Mouse (Mus musculus) CH12.LX (cell line): ENCODE data around the gene 6330409D20Rik. TPM values are rescaled to one million over a fixed set of nuclear protein-coding genes. Genes with fewer than 3 reads are reported as not detected.

Source experiments
- DNase-seq: peaks from one replicate; pipeline ENCODE4 v3.0.0-alpha.2; 2013; ENCODE audit errors: extremely low read depth
- H3K27ac ChIP-seq: 2 replicates; pipeline ENCODE4 v1.5.1; 2012; ENCODE audit warnings: low read depth, mild to moderate bottlenecking, control low read depth, moderate library complexity; ENCODE audit not compliant: insufficient read depth
- H3K27me3 ChIP-seq: replicated peaks from 2 replicates; pipeline ENCODE3; 2012; ENCODE audit warnings: inconsistent platforms
- H3K36me3 ChIP-seq, 2 experiments: replicated peaks in 1 of 2; 2 replicates each; pipeline versions ENCODE3 to v1.6.1; 2012; ENCODE audit warnings: inconsistent platforms in 1 of 2, low read length in 1 of 2, mild to moderate bottlenecking in 1 of 2, mixed read lengths in 1 of 2, moderate library complexity in 1 of 2; ENCODE audit not compliant: control insufficient read depth in 1 of 2, insufficient read depth in 1 of 2
- H3K4me1 ChIP-seq, 2 experiments: 2 replicates each; pipeline ENCODE4 v1.6.1; 2012; ENCODE audit warnings: inconsistent platforms in 1 of 2, moderate library complexity in 1 of 2; ENCODE audit not compliant: insufficient read depth in 2 of 2, control insufficient read depth in 1 of 2
- H3K4me2 ChIP-seq: 2 replicates; pipeline ENCODE4 v1.6.1; 2012; ENCODE audit warnings: low read depth, mild to moderate bottlenecking, control low read depth; ENCODE audit not compliant: poor library complexity, insufficient read depth, severe bottlenecking
- H3K4me3 ChIP-seq, 3 experiments: fragments of 150-350 bp in 1 of 3; sonication (generic) in 1 of 3; replicated peaks in 1 of 3; 2 replicates each; pipeline versions ENCODE3 to v1.5.1; 2011 to 2012; ENCODE audit warnings: low read depth in 2 of 3, low read length in 2 of 3, mild to moderate bottlenecking in 2 of 3, moderate library complexity in 2 of 3, control low read depth in 1 of 3, improper control_type of control experiment in 1 of 3, inconsistent platforms in 1 of 3, mixed read lengths in 1 of 3; ENCODE audit not compliant: poor library complexity in 1 of 3
- H3K79me2 ChIP-seq: replicated peaks from 2 replicates; pipeline ENCODE4 v1.6.1; 2012; ENCODE audit warnings: mild to moderate bottlenecking, moderate library complexity; ENCODE audit not compliant: control insufficient read depth, poor library complexity, insufficient read depth, severe bottlenecking; ENCODE audit errors: extremely low read depth
- H3K9ac ChIP-seq: 2 replicates; pipeline ENCODE4 v1.6.1; 2012; ENCODE audit warnings: low read depth, mild to moderate bottlenecking, control low read depth, moderate library complexity; ENCODE audit not compliant: insufficient read depth
- H3K9me3 ChIP-seq: replicated peaks from 2 replicates; pipeline ENCODE3; 2012; ENCODE audit warnings: low read length, inconsistent platforms, mixed read lengths
- BHLHE40 ChIP-seq: IDR thresholded peaks from 2 replicates; pipeline ENCODE4 v1.6.1; 2011; ENCODE audit warnings: mild to moderate bottlenecking, low read depth, low read length, improper control_type of control experiment
- CHD1 ChIP-seq: IDR thresholded peaks from 2 replicates; pipeline ENCODE4 v1.6.1; 2012; ENCODE audit warnings: low read depth, low read length, improper control_type of control experiment, inconsistent platforms
- CHD2 ChIP-seq: IDR thresholded peaks from 2 replicates; pipeline ENCODE4 v1.6.1; 2011; ENCODE audit warnings: low read length, improper control_type of control experiment
- CTCF ChIP-seq, 2 experiments: IDR thresholded peaks in 1 of 2; conservative IDR thresholded peaks in 1 of 2; 2 replicates each; pipeline ENCODE4 v1.5.1; 2011 to 2012; ENCODE audit warnings: low read depth in 2 of 2, low read length in 2 of 2, improper control_type of control experiment in 1 of 2, inconsistent platforms in 1 of 2, mild to moderate bottlenecking in 1 of 2, moderate library complexity in 1 of 2
- E2F4 ChIP-seq: IDR thresholded peaks from 2 replicates; pipeline ENCODE4 v1.6.1; 2011; ENCODE audit warnings: low read depth, low read length, improper control_type of control experiment; ENCODE audit not compliant: insufficient replicate concordance
- ELF1 ChIP-seq: IDR thresholded peaks from 2 replicates; pipeline ENCODE4 v1.6.1; 2014; ENCODE audit warnings: low read depth, mild to moderate bottlenecking, inconsistent platforms, low read length, improper control_type of control experiment
- EP300 ChIP-seq: IDR thresholded peaks from 2 replicates; pipeline ENCODE4 v1.6.1; 2011; ENCODE audit warnings: low read length, improper control_type of control experiment
- ETS1 ChIP-seq: conservative IDR thresholded peaks from 2 replicates; pipeline ENCODE4 v1.6.1; 2012; ENCODE audit warnings: low read depth, mild to moderate bottlenecking, inconsistent platforms, low read length, improper control_type of control experiment, moderate library complexity
- GABPA ChIP-seq: IDR thresholded peaks from 2 replicates; pipeline ENCODE4 v1.6.1; 2012; ENCODE audit warnings: low read depth, low read length, improper control_type of control experiment, inconsistent platforms; ENCODE audit not compliant: insufficient replicate concordance
- HCFC1 ChIP-seq: IDR thresholded peaks from 2 replicates; pipeline ENCODE4 v1.6.1; 2012; ENCODE audit warnings: low read depth, mild to moderate bottlenecking, inconsistent platforms, low read length, improper control_type of control experiment
- IRF4 ChIP-seq: IDR thresholded peaks from 2 replicates; pipeline ENCODE4 v1.6.1; 2014; ENCODE audit warnings: low read depth, mild to moderate bottlenecking, inconsistent platforms, low read length, improper control_type of control experiment
- JUN ChIP-seq: IDR thresholded peaks from 2 replicates; pipeline ENCODE4 v1.6.1; 2011; ENCODE audit warnings: low read depth, mild to moderate bottlenecking, low read length, improper control_type of control experiment, moderate library complexity; ENCODE audit not compliant: insufficient read depth
- JUND ChIP-seq: conservative IDR thresholded peaks from 2 replicates; pipeline ENCODE4 v1.6.1; 2011; ENCODE audit warnings: low read depth, low read length, improper control_type of control experiment
- KAT2A ChIP-seq: IDR thresholded peaks from 2 replicates; pipeline ENCODE4 v1.6.1; 2012; ENCODE audit warnings: low read length, improper control_type of control experiment, inconsistent platforms; ENCODE audit not compliant: insufficient replicate concordance
- MAFK ChIP-seq: IDR thresholded peaks from 2 replicates; pipeline ENCODE4 v1.6.1; 2011; ENCODE audit warnings: low read length, improper control_type of control experiment; ENCODE audit not compliant: insufficient replicate concordance
- MAX ChIP-seq: IDR thresholded peaks from 2 replicates; pipeline ENCODE4 v1.6.1; 2011; ENCODE audit warnings: low read length, improper control_type of control experiment
- MAZ ChIP-seq: IDR thresholded peaks from 2 replicates; pipeline ENCODE4 v1.6.1; 2012; ENCODE audit warnings: low read depth, mild to moderate bottlenecking, inconsistent platforms, low read length, improper control_type of control experiment, moderate library complexity
- MEF2A ChIP-seq: IDR thresholded peaks from 2 replicates; pipeline ENCODE4 v1.6.1; 2014; ENCODE audit warnings: low read depth, mild to moderate bottlenecking, inconsistent platforms, low read length, improper control_type of control experiment, borderline replicate concordance
- MXI1 ChIP-seq: IDR thresholded peaks from 2 replicates; pipeline ENCODE4 v1.6.1; 2011; ENCODE audit warnings: mild to moderate bottlenecking, low read depth, low read length, improper control_type of control experiment
- MYC ChIP-seq: IDR thresholded peaks from 2 replicates; pipeline ENCODE4 v1.6.1; 2011; ENCODE audit warnings: low read depth, mild to moderate bottlenecking, improper control_type of control experiment, low read length
- NELFE ChIP-seq: IDR thresholded peaks from 2 replicates; pipeline ENCODE4 v1.6.1; 2011; ENCODE audit warnings: low read depth, low read length, improper control_type of control experiment
- NRF1 ChIP-seq: IDR thresholded peaks from 2 replicates; pipeline ENCODE4 v1.6.1; 2014; ENCODE audit warnings: low read depth, mild to moderate bottlenecking, inconsistent platforms, low read length, improper control_type of control experiment, moderate library complexity
- PAX5 ChIP-seq: IDR thresholded peaks from 2 replicates; pipeline ENCODE4 v1.6.1; 2012; ENCODE audit warnings: low read length, inconsistent platforms, mixed read lengths
- POLR2A ChIP-seq: IDR thresholded peaks from 2 replicates; pipeline ENCODE4 v1.6.1; 2011; ENCODE audit warnings: low read depth, mild to moderate bottlenecking, improper control_type of control experiment, low read length
- POLR2AphosphoS2 ChIP-seq: IDR thresholded peaks from 2 replicates; pipeline ENCODE4 v1.6.1; 2011; ENCODE audit warnings: low read depth, low read length, improper control_type of control experiment
- RAD21 ChIP-seq: IDR thresholded peaks from 2 replicates; pipeline ENCODE4 v1.6.1; 2011; ENCODE audit warnings: low read depth, mild to moderate bottlenecking, low read length, improper control_type of control experiment, moderate library complexity
- RCOR1 ChIP-seq: conservative IDR thresholded peaks from 2 replicates; pipeline ENCODE4 v1.6.1; 2012; ENCODE audit warnings: low read depth, mild to moderate bottlenecking, inconsistent platforms, low read length, improper control_type of control experiment
- SIN3A ChIP-seq: IDR thresholded peaks from 2 replicates; pipeline ENCODE4 v1.6.1; 2012; ENCODE audit warnings: low read length, improper control_type of control experiment, inconsistent platforms
- SMC3 ChIP-seq: IDR thresholded peaks from 2 replicates; pipeline ENCODE4 v1.6.1; 2011; ENCODE audit warnings: low read depth, low read length, improper control_type of control experiment
- TBP ChIP-seq: conservative IDR thresholded peaks from 2 replicates; pipeline ENCODE4 v1.6.1; 2011; ENCODE audit warnings: low read depth, low read length, improper control_type of control experiment
- TCF12 ChIP-seq: IDR thresholded peaks from 2 replicates; pipeline ENCODE4 v1.6.1; 2014; ENCODE audit warnings: low read depth, mild to moderate bottlenecking, inconsistent platforms, low read length, improper control_type of control experiment
- UBTF ChIP-seq: IDR thresholded peaks from 2 replicates; pipeline ENCODE4 v1.6.1; 2012; ENCODE audit warnings: low read depth, mild to moderate bottlenecking, inconsistent platforms, low read length, improper control_type of control experiment, moderate library complexity
- USF1 ChIP-seq: IDR thresholded peaks from 2 replicates; pipeline ENCODE4 v1.6.1; 2014; ENCODE audit warnings: low read depth, mild to moderate bottlenecking, inconsistent platforms, low read length, improper control_type of control experiment
- USF2 ChIP-seq: conservative IDR thresholded peaks from 2 replicates; pipeline ENCODE4 v1.6.1; 2011; ENCODE audit warnings: low read depth, low read length, improper control_type of control experiment
- ZC3H11A ChIP-seq: IDR thresholded peaks from 2 replicates; pipeline ENCODE4 v1.6.1; 2012; ENCODE audit warnings: low read depth, mild to moderate bottlenecking, inconsistent platforms, low read length, improper control_type of control experiment
- ZKSCAN1 ChIP-seq: IDR thresholded peaks from 2 replicates; pipeline ENCODE4 v1.6.1; 2012; ENCODE audit warnings: low read depth, inconsistent platforms, low read length, improper control_type of control experiment, borderline replicate concordance
- ZMIZ1 ChIP-seq: IDR thresholded peaks from 2 replicates; pipeline ENCODE4 v1.6.1; 2012; ENCODE audit warnings: low read depth, mild to moderate bottlenecking, inconsistent platforms, low read length, improper control_type of control experiment
- ZNF384 ChIP-seq: IDR thresholded peaks from 2 replicates; pipeline ENCODE4 v1.6.1; 2012; ENCODE audit warnings: low read depth, low read length, improper control_type of control experiment, inconsistent platforms
- dilution Hi-C: fragments of 300-500 bp; cut with MboI; formaldehyde crosslinking; loops from 2 replicates; pipeline ENCODE4 v1.14.3; 2020; ENCODE audit warnings: low sequenced_read_pairs; ENCODE audit not compliant: extremely low pct_unique_long_range_greater_than_20kb, extremely low pct_ligation_motif_present
- in situ Hi-C: fragments of 300-500 bp; cut with MboI; formaldehyde crosslinking; loops from 3 replicates; pipeline ENCODE4 v1.14.3; 2019; ENCODE audit warnings: low sequenced_read_pairs, low pct_ligation_motif_present, low pct_unique_long_range_greater_than_20kb, mixed read lengths
- polyA plus RNA-seq: library from polyadenylated mRNA; unstranded; fragments of >175 nt; gene quantifications from 2 replicates; pipeline ENCODE4 v1.2.1, GENCODE M21; 2012; ENCODE audit warnings: low read depth; ENCODE audit not compliant: insufficient read length
- total RNA-seq, 2 experiments: library from RNA; depleted of rRNA; stranded (reverse); fragments of 300-350 nt in 1 of 2; fragments of >200 nt in 1 of 2; gene quantifications; 2 replicates each; pipeline ENCODE4 v1.2.3; 2012 to 2014

Gene 6330409D20Rik
- total and polyA plus RNA-seq, 3 experiments = 0.46 TPM; not detected in 2

GRCm38 (mm10) chr2:32712586-32712933 lies 28.3 kb downstream of the 6330409D20Rik start:
- Histone ChIP-seq H3K79me2 (peaks cover 48% of the 10 kb centered on the region), H3K4me1 (peaks cover 27 to 50% of the 10 kb centered on the region in 2 experiments), H3K4me2 (no peak overlapping the region), H3K4me3 (peak overlapping the region; percentile 82 to 87 (median 84)), H3K9me3 (peaks cover 6% of the 10 kb centered on the region), H3K36me3 (peaks cover 27 to 39% of the 10 kb centered on the region in 2 experiments), H3K27ac (peak overlapping the region; percentile 77), H3K27me3 (no peaks in the 10 kb centered on the region), H3K9ac (peak overlapping the region; percentile 82)
- dilution Hi-C loops (no loop called here), in situ Hi-C loops (loop anchor here (5.0 kb wide), 1 partner anchor 45 kb away; the partner anchor contains the start of gene Tor2a)
- DNase-seq = peak; percentile 89
- TF ChIP-seq USF1 (peak; percentile 12; the same call in 1 of the 2 replicates), ETS1 (no peak), HCFC1 (peak; percentile 91), MAFK (no peak), ELF1 (peak; percentile 97), USF2 (no peak), POLR2AphosphoS2 (no peak), MYC (no peak), RAD21 (no peak), KAT2A (peak; percentile 97), CHD2 (no peak), ZNF384 (no peak), GABPA (peak; percentile 63; the same call in 1 of the 2 replicates), SIN3A (peak; percentile 90; the same call in 1 of the 2 replicates), E2F4 (no peak), MAX (no peak), IRF4 (no peak), NRF1 (no peak), JUN (no peak), CTCF (conservative IDR thresholded peaks at IDR 0.05 in 1 of 2, IDR thresholded peaks at IDR 0.05 in 1 of 2; ENCODE audit: low read depth in 2 of 2, low read length in 2 of 2) (no peak), PAX5 (no peak), POLR2A (peak; percentile 61; the same call in 1 of the 2 replicates), MXI1 (peak; percentile 75), ZKSCAN1 (no peak), MEF2A (no peak), JUND (no peak), EP300 (no peak), TBP (no peak), CHD1 (no peak), ZC3H11A (no peak), TCF12 (peak; percentile 56; the same call in 1 of the 2 replicates), NELFE (no peak), UBTF (no peak), BHLHE40 (no peak), SMC3 (no peak), ZMIZ1 (no peak), RCOR1 (no peak), MAZ (no peak)
